Mouse (Mus musculus) cerebellum, adult 2 months (tissue): ENCODE data around the gene Aqp6.

ENCODE experiments used
- CTCF ChIP-seq: fragments of 200-500 bp; IDR thresholded peaks from 2 replicates; pipeline ENCODE4 v1.5.1; 2011; ENCODE audit warnings: low read depth, mild to moderate bottlenecking, control low read depth, low read length, moderate library complexity, borderline replicate concordance; ENCODE audit not compliant: insufficient read depth
- POLR2A ChIP-seq: fragments of 200-500 bp; IDR thresholded peaks from 2 replicates; pipeline ENCODE4 v1.6.1; 2011; ENCODE audit warnings: low read length, control low read depth, borderline replicate concordance; ENCODE audit not compliant: insufficient read depth

- TF ChIP-seq POLR2A (no peak), CTCF (no peak)
These were observed 48.0 kb downstream of the Aqp6 start for GRCm38 (mm10) chr15:99649067-99649761.
